Mouse (Mus musculus) MEL (cell line): ENCODE data around the gene Icam5. TPM values are rescaled to one million over a fixed set of nuclear protein-coding genes. Genes with fewer than 3 reads are reported as not detected.
A peak's percentile ranks its signal among the peaks of the same experiment; 100 is the strongest.

Experiments
- DNase-seq: peaks from one replicate; pipeline ENCODE4 v3.0.0; 2011; ENCODE audit warnings: low read depth, low spot score
- H3K27ac ChIP-seq: 2 replicates; pipeline ENCODE4 v1.5.1; 2012; ENCODE audit warnings: low read depth, mild to moderate bottlenecking, control low read depth, low read length, moderate library complexity; ENCODE audit not compliant: control insufficient read depth
- H3K27me3 ChIP-seq, 2 experiments: fragments of 150-350 bp in 1 of 2; sonication (generic) in 1 of 2; 2 replicates each; pipeline ENCODE4 v1.6.1; 2012; ENCODE audit warnings: low read length in 2 of 2, mild to moderate bottlenecking in 2 of 2, improper control_type of control experiment in 1 of 2, moderate library complexity in 1 of 2; ENCODE audit not compliant: insufficient read depth in 2 of 2, control insufficient read depth in 1 of 2
- H3K36me3 ChIP-seq, 2 experiments: 2 replicates each; pipeline ENCODE4 v1.6.1; 2012 to 2014; ENCODE audit warnings: low read length in 2 of 2, improper control_type of control experiment in 1 of 2, inconsistent platforms in 1 of 2, mild to moderate bottlenecking in 1 of 2; ENCODE audit not compliant: insufficient read depth in 2 of 2, control insufficient read depth in 1 of 2
- H3K4me1 ChIP-seq, 2 experiments: fragments of 150-350 bp in 1 of 2; sonication (generic) in 1 of 2; 2 replicates each; pipeline ENCODE4 v1.6.1; 2012; ENCODE audit warnings: low read length in 2 of 2, improper control_type of control experiment in 1 of 2, mild to moderate bottlenecking in 1 of 2; ENCODE audit not compliant: insufficient read depth in 2 of 2, control insufficient read depth in 1 of 2
- H3K4me3 ChIP-seq, 2 experiments: fragments of 150-350 bp in 1 of 2; sonication (generic) in 1 of 2; 2 replicates each; pipeline ENCODE4 v1.5.1; 2012; ENCODE audit warnings: low read depth in 2 of 2, low read length in 2 of 2, mild to moderate bottlenecking in 2 of 2, moderate library complexity in 2 of 2, control low read depth in 1 of 2, improper control_type of control experiment in 1 of 2; ENCODE audit not compliant: control insufficient read depth in 1 of 2, insufficient read depth in 1 of 2
- H3K79me2 ChIP-seq: 2 replicates; pipeline ENCODE4 v1.6.1; 2012; ENCODE audit warnings: mild to moderate bottlenecking, low read length, moderate library complexity; ENCODE audit not compliant: control insufficient read depth, poor library complexity, insufficient read depth
- H3K9ac ChIP-seq: 2 replicates; pipeline ENCODE4 v1.6.1; 2012; ENCODE audit warnings: low read depth, mild to moderate bottlenecking, control low read depth, low read length, moderate library complexity; ENCODE audit not compliant: control insufficient read depth, poor library complexity, severe bottlenecking
- H3K9me3 ChIP-seq: fragments of 150-350 bp; sonication (generic); replicated peaks from 2 replicates; pipeline ENCODE4 v1.6.1; 2012; ENCODE audit warnings: mild to moderate bottlenecking, low read length, improper control_type of control experiment, moderate library complexity; ENCODE audit not compliant: insufficient read depth
- BHLHE40 ChIP-seq: IDR thresholded peaks from 2 replicates; pipeline ENCODE4 v1.6.1; 2012; ENCODE audit warnings: low read depth, mild to moderate bottlenecking, inconsistent platforms, low read length, improper control_type of control experiment, borderline replicate concordance
- E2F4 ChIP-seq: IDR thresholded peaks from 2 replicates; pipeline ENCODE4 v1.6.1; 2011; ENCODE audit warnings: low read depth, low read length, improper control_type of control experiment, borderline replicate concordance
- GABPA ChIP-seq: IDR thresholded peaks from 2 replicates; pipeline ENCODE4 v1.6.1; 2012; ENCODE audit warnings: low read depth, mild to moderate bottlenecking, inconsistent platforms, low read length, improper control_type of control experiment, moderate library complexity
- JUND ChIP-seq: IDR thresholded peaks from 2 replicates; pipeline ENCODE4 v1.6.1; 2011; ENCODE audit warnings: low read depth, mild to moderate bottlenecking, improper control_type of control experiment, low read length
- MAFK ChIP-seq: IDR thresholded peaks from 2 replicates; pipeline ENCODE4 v1.6.1; 2011; ENCODE audit warnings: low read depth, mild to moderate bottlenecking, low read length, improper control_type of control experiment, borderline replicate concordance
- MAX ChIP-seq: IDR thresholded peaks from 2 replicates; pipeline ENCODE4 v1.6.1; 2011; ENCODE audit warnings: low read length, improper control_type of control experiment
- MAZ ChIP-seq: IDR thresholded peaks from 2 replicates; pipeline ENCODE4 v1.6.1; 2012; ENCODE audit warnings: low read depth, mild to moderate bottlenecking, inconsistent platforms, low read length, improper control_type of control experiment
- MYC ChIP-seq: IDR thresholded peaks from 2 replicates; pipeline ENCODE4 v1.6.1; 2011; ENCODE audit warnings: low read depth, mild to moderate bottlenecking, low read length, improper control_type of control experiment, moderate library complexity
- NELFE ChIP-seq: IDR thresholded peaks from 2 replicates; pipeline ENCODE4 v1.6.1; 2011; ENCODE audit warnings: low read depth, low read length, improper control_type of control experiment
- NRF1 ChIP-seq: IDR thresholded peaks from 2 replicates; pipeline ENCODE4 v1.6.1; 2014; ENCODE audit warnings: low read depth, mild to moderate bottlenecking, inconsistent platforms, low read length, improper control_type of control experiment, moderate library complexity; ENCODE audit not compliant: poor library complexity, insufficient read depth, severe bottlenecking
- POLR2A ChIP-seq, 2 experiments: IDR thresholded peaks; 2 replicates each; pipeline ENCODE4 v1.6.1; 2011 to 2012; ENCODE audit warnings: low read length in 2 of 2, mild to moderate bottlenecking in 2 of 2, control low read depth in 1 of 2, improper control_type of control experiment in 1 of 2, low read depth in 1 of 2, moderate library complexity in 1 of 2; ENCODE audit not compliant: control insufficient read depth in 1 of 2, insufficient read depth in 1 of 2, poor library complexity in 1 of 2
- POLR2AphosphoS2 ChIP-seq: IDR thresholded peaks from 2 replicates; pipeline ENCODE4 v1.6.1; 2011; ENCODE audit warnings: low read length, improper control_type of control experiment
- RCOR1 ChIP-seq: IDR thresholded peaks from 2 replicates; pipeline ENCODE4 v1.6.1; 2012; ENCODE audit warnings: low read depth, mild to moderate bottlenecking, inconsistent platforms, low read length, improper control_type of control experiment
- TAL1 ChIP-seq: IDR thresholded peaks from 2 replicates; pipeline ENCODE4 v1.6.1; 2012; ENCODE audit warnings: mild to moderate bottlenecking, inconsistent platforms, low read length, moderate library complexity, mixed read lengths
- TBP ChIP-seq: IDR thresholded peaks from 2 replicates; pipeline ENCODE4 v1.8.0; 2011; ENCODE audit warnings: low read depth, low read length, improper control_type of control experiment
- USF1 ChIP-seq: IDR thresholded peaks from 2 replicates; pipeline ENCODE4 v1.6.1; 2014; ENCODE audit warnings: low read depth, mild to moderate bottlenecking, inconsistent platforms, low read length, improper control_type of control experiment, moderate library complexity
- USF2 ChIP-seq, 2 experiments: IDR thresholded peaks; 2 replicates each; pipeline ENCODE4 v1.6.1; 2011 to 2012; ENCODE audit warnings: improper control_type of control experiment in 2 of 2, low read length in 2 of 2, borderline replicate concordance in 1 of 2, inconsistent platforms in 1 of 2, low read depth in 1 of 2, mild to moderate bottlenecking in 1 of 2; ENCODE audit not compliant: insufficient read depth in 1 of 2
- ZC3H11A ChIP-seq: IDR thresholded peaks from 2 replicates; pipeline ENCODE4 v1.6.1; 2012; ENCODE audit warnings: low read depth, mild to moderate bottlenecking, inconsistent platforms, low read length, improper control_type of control experiment
- ZKSCAN1 ChIP-seq: IDR thresholded peaks from 2 replicates; pipeline ENCODE4 v1.6.1; 2012; ENCODE audit warnings: low read depth, mild to moderate bottlenecking, inconsistent platforms, low read length, improper control_type of control experiment, moderate library complexity
- polyA plus RNA-seq, 2 experiments: library from polyadenylated mRNA; stranded (reverse) in 1 of 2; unstranded in 1 of 2; fragments of >175 nt in 1 of 2; fragments of >200 nt in 1 of 2; gene quantifications; 2 replicates each; pipeline versions ENCODE4 v1.2.1 to v1.2.4; 2012; ENCODE audit warnings: low replicate concordance in 2 of 2, low read depth in 1 of 2; ENCODE audit not compliant: insufficient read length in 2 of 2, insufficient read depth in 1 of 2, missing spikeins in 1 of 2
- total RNA-seq: library from RNA; depleted of rRNA; stranded (reverse); fragments of 300-350 nt; gene quantifications from 2 replicates; pipeline ENCODE4 v1.2.3, GENCODE M21; 2012

Icam5 gene
- total and polyA plus RNA-seq, 3 experiments: 4.8 to 9.5 TPM; not detected in 1

GRCm38 (mm10) chr9:20983169-20983568 is 48.7 kb upstream of the Icam5 start (continued):
- peak; percentile 78; the same call in 1 of the 2 replicates for TF ChIP-seq MAFK
- no peak for TF ChIP-seq MYC
- no peak for TF ChIP-seq ZC3H11A
- no peak for TF ChIP-seq USF2 (IDR thresholded peaks at IDR 0.05; ENCODE audit: borderline replicate concordance in 1 of 2, insufficient read depth in 1 of 2, low read depth in 1 of 2, low read length in 2 of 2)
- TF ChIP-seq POLR2AphosphoS2: no peak
- TF ChIP-seq TAL1: no peak; the same call in 1 of the 2 replicates
- TF ChIP-seq JUND: no peak
- no peak for TF ChIP-seq POLR2A (IDR thresholded peaks at IDR 0.05; ENCODE audit: control insufficient read depth in 1 of 2, insufficient read depth in 1 of 2, low read depth in 1 of 2, low read length in 2 of 2, poor library complexity in 1 of 2)
- TF ChIP-seq E2F4: no peak
- no peak for TF ChIP-seq MAZ
- TF ChIP-seq NRF1: no peak

GRCm38 (mm10) chr9:20986952-20987686 is 44.8 kb upstream of the Icam5 start:
- Histone ChIP-seq H3K4me3 (no peak overlapping the region), H3K27ac (no peak overlapping the region), H3K36me3 (peaks cover 0 to 10% of the 10 kb centered on the region in 2 experiments; a peak in 2 of 4 replicates), H3K4me1 (peaks cover 5 to 9% of the 10 kb centered on the region in 2 experiments; a peak in 3 of 4 replicates), H3K9ac (no peak overlapping the region), H3K9me3 (no peaks in the 10 kb centered on the region), H3K27me3 (peaks cover 5 to 13% of the 10 kb centered on the region in 2 experiments; a peak in 2 of 4 replicates), H3K79me2 (no peaks in the 10 kb centered on the region)
- TF ChIP-seq RCOR1: no peak
- TF ChIP-seq GABPA: no peak
- TF ChIP-seq ZKSCAN1: no peak
- no peak for TF ChIP-seq USF1
- no peak for TF ChIP-seq NELFE
- no peak for TF ChIP-seq MAX
- no peak for TF ChIP-seq TAL1
- no peak for TF ChIP-seq BHLHE40
- TF ChIP-seq TBP: no peak
- TF ChIP-seq POLR2A (IDR thresholded peaks at IDR 0.05; ENCODE audit: control insufficient read depth in 1 of 2, insufficient read depth in 1 of 2, low read depth in 1 of 2, low read length in 2 of 2, poor library complexity in 1 of 2): no peak
- DNase-seq: no peak
